Mouse (Mus musculus) kidney, postnatal 4 days (tissue): ENCODE results near the gene Cog4.
"Not testable (repeated sequence)": the region's sequence is repeated elsewhere in the genome, so short reads cannot be mapped to it uniquely, and the experiment has no call there.

Experiments
- DNase-seq, 2 experiments: peaks; one replicate each; pipeline ENCODE4 v3.0.0; 2021; ENCODE audit warnings: mixed read lengths in 2 of 2

The Cog4 gene

DNA sequence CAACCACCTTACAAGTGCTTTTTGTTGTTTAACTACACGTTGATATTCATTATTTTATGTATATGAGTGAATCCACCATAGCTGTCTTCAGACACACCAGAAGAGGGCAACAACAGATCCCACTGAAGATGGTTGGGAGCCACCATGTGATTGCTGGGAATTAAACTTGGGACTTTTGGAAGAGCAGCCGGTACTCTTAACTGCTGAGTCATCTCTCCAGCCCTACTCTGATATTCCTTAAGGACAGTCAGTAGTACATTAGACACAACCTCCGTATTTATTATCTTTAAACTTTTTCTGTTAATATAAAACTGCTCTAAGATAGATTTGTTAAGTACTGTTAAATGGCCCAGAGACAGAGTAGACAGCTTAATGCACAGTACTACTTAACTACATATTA lies 14.4 kb upstream of the Cog4 start:
- DNase-seq = no peak

DNA sequence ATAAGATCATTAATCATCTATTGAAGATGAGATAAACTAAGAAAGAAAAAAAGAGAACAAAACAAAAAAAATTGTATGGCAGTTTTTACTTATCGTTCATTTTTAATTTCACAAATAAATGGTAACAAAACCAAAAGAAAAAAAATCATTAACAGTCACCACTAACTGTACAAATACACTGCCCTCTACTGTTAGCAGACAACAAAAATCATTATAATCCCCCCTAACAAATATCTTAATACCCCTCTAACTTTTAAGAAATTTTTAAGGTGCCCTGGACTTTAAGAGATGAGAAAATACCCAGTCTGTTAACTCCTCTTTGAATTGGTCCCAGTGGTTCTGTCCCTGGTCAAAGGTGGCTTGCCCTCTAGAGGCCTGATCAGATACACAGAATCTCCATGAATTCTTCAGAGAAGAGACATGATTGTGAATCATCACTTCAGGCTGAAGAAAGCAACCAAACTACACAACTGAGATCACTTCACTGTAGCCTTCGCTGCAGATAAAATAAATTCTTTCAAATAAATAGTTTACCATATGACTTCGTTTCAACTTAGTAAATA lies 4.3 kb upstream of the Cog4 start:
- DNase-seq = no peak

DNA sequence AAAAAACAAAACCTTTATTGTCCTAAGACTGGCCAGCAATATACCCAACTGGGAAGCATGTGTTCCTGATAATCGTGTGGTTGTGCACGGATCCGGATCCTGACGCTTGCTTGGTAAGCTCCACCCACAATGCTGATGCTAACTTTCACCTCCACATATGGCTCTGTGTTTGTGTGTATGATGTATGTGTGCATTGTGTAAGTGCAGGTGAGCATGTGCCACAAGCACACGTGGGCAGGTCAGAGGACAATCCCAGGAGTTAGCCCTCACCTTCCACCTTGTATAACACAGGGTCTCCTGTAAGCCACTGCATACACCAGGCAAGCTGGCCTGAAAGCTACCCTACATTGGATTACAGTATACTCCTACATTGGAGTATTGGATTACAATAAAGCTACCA lies 3.2 kb upstream of the Cog4 start:
- no peak for DNase-seq

GRCm38 (mm10) chr8:110844941-110845340 lies 1.5 kb upstream of the Cog4 start:
- no peak for DNase-seq

GRCm38 (mm10) chr8:110845821-110846404 lies 487 bp upstream of the Cog4 start:
- peak in 1 of 2 experiments; percentile 12 for DNase-seq

DNA sequence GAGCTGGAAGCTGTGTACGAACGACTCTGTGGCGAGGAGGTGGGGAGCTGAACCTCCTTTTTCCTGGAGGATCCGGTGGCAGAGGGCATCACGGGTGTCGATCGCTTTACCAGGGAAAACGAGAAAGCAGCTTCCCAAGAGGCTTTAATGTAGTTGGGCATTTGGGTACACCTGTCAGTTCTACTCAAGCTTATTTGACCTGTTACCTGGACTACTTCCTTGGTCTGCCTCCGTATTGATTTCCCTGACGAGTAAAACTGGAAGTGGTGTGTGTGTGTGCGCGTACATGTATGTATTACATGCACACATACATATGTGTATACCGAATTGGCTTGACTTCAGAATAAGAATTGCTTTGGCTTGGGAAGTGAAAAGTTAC lies 760 bp downstream of the Cog4 start:
- no peak for DNase-seq

GRCm38 (mm10) chr8:110847645-110848495 lies 1.5 kb downstream of the Cog4 start:
- no peak for DNase-seq

DNA sequence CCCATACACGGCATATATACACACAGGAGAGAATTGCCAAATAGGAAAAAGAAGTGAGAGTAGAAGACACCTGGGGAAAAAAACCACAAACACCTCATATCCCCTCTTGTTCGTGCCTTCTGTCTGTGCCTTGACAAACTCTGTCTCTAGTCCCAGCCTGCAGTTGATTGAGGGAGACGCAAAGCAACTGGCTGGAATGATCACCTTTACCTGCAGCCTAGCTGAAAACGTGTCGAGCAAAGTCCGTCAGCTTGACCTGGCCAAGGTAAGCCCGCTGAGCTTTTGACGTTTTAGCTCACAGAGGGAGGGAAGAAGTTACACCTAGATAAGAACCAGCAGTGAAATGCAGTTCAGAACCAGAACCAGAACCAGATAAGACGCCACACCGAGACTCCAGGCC lies 4.8 kb downstream of the Cog4 start:
- no peak for DNase-seq

DNA sequence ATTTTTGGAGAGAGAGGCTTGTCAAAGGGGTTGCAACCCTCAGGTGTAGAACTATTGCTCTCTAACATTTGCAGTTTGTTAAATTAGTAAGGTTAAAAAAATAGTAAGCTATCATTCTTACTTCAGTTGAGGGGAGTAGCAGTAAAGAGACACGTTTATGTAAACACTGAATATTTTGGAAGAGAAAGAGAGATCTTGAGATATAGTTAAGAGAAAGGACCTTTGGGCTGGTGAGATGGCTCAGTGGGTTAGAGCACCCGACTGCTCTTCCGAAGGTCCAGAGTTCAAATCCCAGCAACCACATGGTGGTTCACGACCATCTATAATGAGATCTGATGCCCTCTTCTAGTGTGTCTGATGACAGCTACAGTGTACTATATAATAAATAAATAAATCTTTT lies 9.7 kb downstream of the Cog4 start:
- not testable (repeated sequence) for DNase-seq

DNA sequence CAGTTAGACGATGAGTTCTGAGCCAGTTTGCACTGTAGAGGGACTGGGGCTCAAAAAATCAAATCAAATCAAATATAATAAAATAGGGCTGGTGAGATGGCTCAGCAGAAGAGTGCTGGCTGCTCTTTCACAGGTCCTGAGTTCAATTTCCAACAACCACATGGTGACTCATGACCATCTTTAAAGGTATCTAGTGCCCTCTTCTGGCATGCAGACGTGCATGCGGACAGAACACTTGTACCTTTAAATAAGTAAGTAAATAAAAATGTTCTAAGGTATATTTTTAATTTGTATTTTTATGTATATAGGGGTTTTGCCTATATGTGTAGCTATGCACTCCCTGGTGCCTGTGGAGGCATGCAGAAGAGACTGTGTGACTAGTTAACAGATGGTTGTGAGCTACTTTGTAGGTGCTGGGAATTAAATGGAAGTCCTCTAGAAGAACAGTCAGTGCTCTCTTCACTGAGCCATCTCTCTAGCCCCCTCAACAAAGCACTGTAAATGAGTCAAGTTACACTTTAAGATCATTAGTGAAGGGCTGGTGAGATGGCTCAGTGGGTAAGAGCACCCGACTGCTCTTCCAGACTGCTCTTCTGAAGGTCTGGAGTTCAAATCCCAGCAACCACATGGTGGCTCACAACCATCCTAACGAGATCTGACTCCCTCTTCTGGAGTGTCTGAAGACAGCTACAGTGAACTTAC lies 10.5 kb downstream of the Cog4 start:
- no peak for DNase-seq

GRCm38 (mm10) chr8:110859651-110860501 lies 13.5 kb downstream of the Cog4 start:
- peak in 1 of 2 experiments; percentile 18 for DNase-seq

GRCm38 (mm10) chr8:110861347-110862025 lies 15.1 kb downstream of the Cog4 start:
- DNase-seq = not testable (repeated sequence)

DNA sequence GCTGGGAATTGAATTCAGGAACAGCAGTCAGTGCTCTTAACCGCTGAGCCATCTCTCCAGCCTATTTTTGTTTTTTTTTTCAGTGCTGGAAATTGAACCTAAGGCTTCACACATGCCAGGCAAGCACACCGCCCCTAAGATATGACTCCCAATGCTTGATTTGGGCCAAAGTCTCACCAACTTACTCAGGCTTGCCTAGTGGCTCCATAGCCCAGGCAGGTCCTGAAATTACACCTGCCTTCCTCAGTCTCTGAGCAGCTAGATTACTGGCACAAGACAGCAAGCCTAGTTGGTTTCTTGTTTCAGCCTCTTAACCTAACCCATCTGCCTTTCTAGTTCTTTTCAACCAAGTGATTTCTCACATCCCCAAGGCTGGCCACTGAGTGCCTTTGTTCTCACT lies 24.1 kb downstream of the Cog4 start:
- no peak for DNase-seq

- DNase-seq = no peak
These were observed 31.5 kb downstream of the Cog4 start for GRCm38 (mm10) chr8:110877862-110878261.

GRCm38 (mm10) chr8:110881741-110882310 lies 35.4 kb downstream of the Cog4 start:
- no peak for DNase-seq

GRCm38 (mm10) chr8:110883824-110884223 lies 37.4 kb downstream of the Cog4 start:
- DNase-seq = peak in 1 of 2 experiments; percentile 30

- DNase-seq = no peak
These were observed 40.2 kb downstream of the Cog4 start for GRCm38 (mm10) chr8:110886634-110887033.

DNA sequence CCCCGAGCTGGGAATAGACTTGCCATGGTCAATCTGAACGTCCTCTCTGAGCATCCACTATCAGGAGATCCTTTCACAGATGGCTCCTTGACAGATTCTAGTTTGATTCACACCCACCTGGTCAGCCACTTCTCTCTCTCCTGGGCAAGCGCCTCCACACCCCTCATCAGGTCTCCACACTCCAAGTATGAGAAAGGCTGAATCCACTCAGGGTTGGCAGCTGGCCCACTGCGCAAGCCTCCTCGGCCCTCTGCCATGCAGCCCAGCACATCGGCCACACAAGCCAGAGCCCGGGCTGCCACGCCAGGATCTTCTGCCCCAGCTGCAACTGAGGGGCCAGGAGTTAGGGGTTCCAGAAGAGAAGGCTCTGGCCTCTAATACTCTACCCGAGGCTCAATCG lies 41.2 kb downstream of the Cog4 start:
- no peak for DNase-seq

GRCm38 (mm10) chr8:110888441-110888840 lies 42.0 kb downstream of the Cog4 start:
- DNase-seq = no peak

DNA sequence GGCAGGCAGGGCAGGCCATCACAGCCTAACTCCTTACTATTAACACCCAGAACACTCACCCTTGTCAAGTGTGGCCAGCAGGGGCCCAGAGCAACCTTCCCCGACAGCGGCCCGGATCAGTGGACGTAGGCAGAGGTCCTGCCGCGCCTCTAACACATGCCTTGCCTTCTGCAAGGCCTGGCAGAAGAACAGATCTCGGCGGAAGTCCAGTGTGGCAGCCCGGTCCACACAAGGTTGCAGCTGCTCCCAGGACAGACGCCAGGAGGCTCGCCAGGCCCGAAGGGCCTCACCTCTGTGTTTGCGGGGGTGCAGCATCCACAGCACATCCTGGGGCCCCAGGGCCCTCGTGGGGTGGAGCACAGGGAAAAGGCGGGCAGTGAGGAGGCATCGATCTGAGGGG lies 42.5 kb downstream of the Cog4 start:
- no peak for DNase-seq

DNA sequence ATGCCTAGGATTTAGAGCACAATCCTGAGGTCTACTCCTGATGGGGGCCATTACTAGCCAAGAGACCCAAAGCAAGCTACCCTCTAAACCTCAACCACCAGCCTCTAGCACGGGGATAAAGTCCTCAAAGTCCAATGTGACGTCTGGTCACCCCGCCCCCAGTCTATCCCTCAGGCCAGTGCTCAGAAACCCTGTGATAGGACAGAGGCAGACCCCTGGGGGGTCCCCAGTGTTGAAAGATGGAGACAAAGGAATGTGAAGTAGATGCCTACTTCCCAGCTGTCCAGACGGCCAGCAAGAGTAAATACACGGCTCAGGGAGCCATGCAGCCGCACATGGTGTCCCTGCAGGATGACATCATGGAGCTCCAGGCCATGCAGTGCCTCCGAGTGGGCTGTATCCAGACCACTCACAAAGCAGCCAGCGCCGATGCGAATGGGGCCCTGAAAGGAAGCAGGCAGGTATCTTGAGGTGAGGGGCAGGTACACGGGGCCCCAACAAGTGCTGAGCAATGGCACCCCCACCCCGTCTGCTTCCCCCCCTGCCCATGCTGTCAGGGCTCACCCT lies 43.6 kb downstream of the Cog4 start:
- no peak for DNase-seq
